Mouse (Mus musculus): ENCODE results near the gene Olfr493. TPM values are rescaled to one million over a fixed set of nuclear protein-coding genes. Genes with fewer than 3 reads are reported as not detected.

Gene Olfr493
- not detected for total RNA-seq (2021)

DNA sequence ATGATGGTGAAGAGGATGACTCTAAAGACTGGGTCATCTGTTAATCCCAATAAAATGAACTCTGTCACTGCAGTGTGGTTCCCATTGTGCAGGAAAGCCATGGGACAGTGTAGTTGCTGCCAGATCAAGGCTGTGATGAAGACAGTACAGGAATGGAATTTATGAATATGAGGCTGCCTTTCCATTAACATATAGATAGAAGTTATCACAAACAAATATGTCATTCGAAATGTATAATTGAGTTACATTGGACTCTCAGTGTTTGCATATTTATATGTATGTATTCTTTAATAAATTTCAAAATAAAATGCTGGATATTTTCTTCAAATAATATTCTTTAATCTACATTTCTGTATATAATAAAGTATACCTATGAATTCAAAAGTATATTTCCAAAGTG lies at the start of gene Olfr493:
Gene Olfr493, minus strand, starts transcription at position 101 of the 400 bp plus-strand sequence.
- no peak for DNase-seq (ENCODE audit: low spot score in 2 of 2)
- intact Hi-C loops (cut with DNase I), result no loop called here

DNA sequence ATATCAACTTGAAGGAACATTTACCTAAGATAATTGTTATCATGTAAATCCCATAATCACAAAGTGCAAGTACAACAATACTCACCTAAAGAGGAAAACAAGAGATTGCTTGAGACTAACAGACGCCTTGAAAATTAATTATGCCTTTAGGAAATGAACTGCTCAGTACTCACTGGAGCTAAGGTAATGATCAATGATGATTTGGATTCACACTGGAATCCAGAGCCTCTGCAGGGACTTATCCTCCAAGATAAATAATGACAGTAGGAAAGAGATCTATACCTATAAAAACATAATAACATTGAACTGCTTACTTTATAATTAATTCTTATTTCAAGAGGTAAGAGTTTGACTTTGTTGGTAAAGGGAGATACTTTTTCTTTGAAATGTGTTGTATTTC lies 46.1 kb upstream of the Olfr493 start, which contains the start of gene Olfr495:
Gene Olfr495, plus strand, starts transcription at position 301 of the 400 bp plus-strand sequence.
- no peak for DNase-seq (ENCODE audit: low spot score in 2 of 2)
- intact Hi-C loops (cut with DNase I), result no loop called here

DNA sequence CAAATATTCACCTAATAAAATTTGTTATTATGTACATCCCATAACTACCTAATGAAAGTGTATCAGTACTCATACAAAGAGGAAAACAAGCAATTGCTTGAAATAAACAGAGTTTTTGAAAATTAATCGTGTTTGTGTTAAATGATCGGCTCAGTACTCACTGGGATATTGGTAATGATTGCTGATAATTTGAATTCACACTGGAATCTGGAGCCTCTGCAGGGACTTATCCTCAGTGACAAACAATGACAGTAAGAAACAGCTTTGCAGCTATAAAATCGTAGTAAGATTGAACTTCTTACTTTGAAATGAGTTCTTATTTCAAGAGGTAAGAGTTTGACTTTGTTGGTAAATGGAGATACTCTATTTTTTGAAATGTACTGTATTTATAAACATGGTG lies 18.3 kb upstream of the Olfr493 start, which contains the start of gene Olfr494:
Gene Olfr494, plus strand, starts transcription at position 301 of the 400 bp plus-strand sequence.
- intact Hi-C loops (cut with DNase I), result no loop called here
- DNase-seq (ENCODE audit: low spot score in 2 of 2), result no peak

DNA sequence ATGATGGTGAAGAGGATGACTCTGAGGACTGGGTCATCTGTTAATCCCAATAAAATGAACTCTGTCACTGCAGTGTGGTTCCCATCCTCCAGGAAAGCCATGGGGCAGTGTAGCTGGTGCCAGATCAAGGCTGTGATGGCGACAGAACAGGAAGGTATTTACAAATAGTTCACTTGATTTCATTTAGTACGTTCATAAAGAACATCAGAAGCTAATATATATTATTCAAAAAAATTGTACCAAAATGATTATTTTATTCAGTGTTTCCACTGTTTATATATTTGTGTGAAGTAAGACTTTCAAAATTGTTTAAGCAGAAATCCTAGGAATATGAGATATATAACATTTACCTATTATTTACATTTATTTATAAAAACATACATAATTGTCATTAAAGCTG lies 23.2 kb downstream of the Olfr493 start, which contains the start of gene Olfr492:
Gene Olfr492, minus strand, starts transcription at position 101 of the 400 bp plus-strand sequence.
- intact Hi-C loops (cut with DNase I), result no loop called here
- no peak for DNase-seq (ENCODE audit: low spot score in 2 of 2)

DNA sequence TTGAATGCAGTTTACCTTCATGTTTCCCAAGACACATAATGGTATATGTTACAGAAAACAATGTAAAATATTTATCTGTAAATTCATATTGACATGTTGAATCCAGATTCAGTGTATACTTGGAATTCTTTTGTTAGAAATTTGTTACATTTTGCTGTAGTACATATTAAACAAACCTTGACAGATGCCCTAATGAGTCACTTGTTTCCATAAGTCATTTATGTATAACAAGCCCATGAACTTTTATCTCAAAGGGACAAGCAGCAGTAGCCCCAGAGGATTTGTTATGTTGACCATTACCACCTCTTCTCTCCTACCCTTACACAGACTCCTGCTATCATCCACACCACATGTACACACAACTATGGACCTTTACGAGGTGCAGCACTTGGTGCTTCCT lies 33.6 kb downstream of the Olfr493 start, which contains the start of gene Olfr491:
Gene Olfr491, plus strand, starts transcription at position 301 of the 400 bp plus-strand sequence.
- no peak for DNase-seq (ENCODE audit: low spot score in 2 of 2)
- intact Hi-C loops (cut with DNase I), result no loop called here

Other genes with a start within 250 kb of the Olfr493 start
- gene Olfr482, start 249.4 kb downstream of the Olfr493 start, total RNA-seq (2021), result 1 to 10 TPM; 1.6 to 1.9 TPM
- gene Olfr483, start 246.1 kb downstream of the Olfr493 start, total RNA-seq (2021), result not detected
- gene Olfr484, start 219.5 kb downstream of the Olfr493 start, total RNA-seq (2021), result not detected
- not detected for gene Olfr485, start 187.1 kb downstream of the Olfr493 start, total RNA-seq (2021)
- gene Olfr486, start 174.2 kb downstream of the Olfr493 start, total RNA-seq (2021), result not detected
- not detected for gene Olfr487, start 132.3 kb downstream of the Olfr493 start, total RNA-seq (2021)
- not detected for gene Olfr488, start 88.6 kb downstream of the Olfr493 start, total RNA-seq (2021)
- gene Olfr490, start 58.0 kb downstream of the Olfr493 start, total RNA-seq (2021), result not detected
- gene Olfr491, start 33.5 kb downstream of the Olfr493 start, total RNA-seq (2021), result not detected
- not detected for gene Olfr492, start 23.3 kb downstream of the Olfr493 start, total RNA-seq (2021)
- gene Olfr494, start 18.4 kb upstream of the Olfr493 start, total RNA-seq (2021), result not detected
- not detected for gene Olfr495, start 46.2 kb upstream of the Olfr493 start, total RNA-seq (2021)
- gene Olfr497, start 73.4 kb upstream of the Olfr493 start, total RNA-seq (2021), result not detected
- gene Olfr498, start 118.3 kb upstream of the Olfr493 start, total RNA-seq (2021), result not detected
- gene Olfr502, start 178.1 kb upstream of the Olfr493 start, total RNA-seq (2021), result not detected
- gene Olfr503, start 197.5 kb upstream of the Olfr493 start, total RNA-seq (2021), result not detected
- gene Olfr504, start 218.8 kb upstream of the Olfr493 start, total RNA-seq (2021), result not detected

All from left cerebral cortex, postnatal 25 days (tissue).